Mouse (Mus musculus) kidney, embryonic 16.5 days (tissue): ENCODE measurements at regions not wholly inside any gene's neighbourhood (a gene's known extent, or its start where the extent isn't known, plus 50 kb on each side); places are given as distances from the start of the nearest gene placed in this dataset. TPM values are rescaled to one million over a fixed set of nuclear protein-coding genes. Genes with fewer than 3 reads are reported as not detected.

Experiments used
- ATAC-seq: fragments of 200-750 bp; cut with Nextera tagmentation; 2 replicates; pipeline ENCODE4 v1.8.0; 2017; ENCODE audit warnings: moderate TSS enrichment; ENCODE audit not compliant: low FRiP score, low TSS enrichment
- H3K27ac ChIP-seq: fragments of 300-500 bp; sonication (generic); 2 replicates; pipeline ENCODE4 v1.5.1; 2014; ENCODE audit warnings: low read length
- H3K27me3 ChIP-seq: fragments of 300-500 bp; sonication (generic); 2 replicates; pipeline ENCODE4 v1.6.1; 2014; ENCODE audit warnings: low read length, control low read depth, mixed read lengths; ENCODE audit not compliant: insufficient read depth
- H3K36me3 ChIP-seq: fragments of 300-500 bp; sonication (generic); 2 replicates; pipeline ENCODE4 v1.6.1; 2014; ENCODE audit warnings: low read length, control low read depth, mixed read lengths; ENCODE audit not compliant: insufficient read depth
- H3K4me1 ChIP-seq: fragments of 300-500 bp; sonication (generic); 2 replicates; pipeline ENCODE4 v1.6.1; 2014; ENCODE audit warnings: low read length, control low read depth, mixed read lengths; ENCODE audit not compliant: insufficient read depth
- H3K4me2 ChIP-seq: fragments of 300-500 bp; sonication (generic); replicated peaks from 2 replicates; pipeline ENCODE4 v1.6.1; 2014; ENCODE audit warnings: low read depth, low read length
- H3K4me3 ChIP-seq: fragments of 300-500 bp; sonication (generic); 2 replicates; pipeline ENCODE4 v1.5.1; 2014; ENCODE audit warnings: mild to moderate bottlenecking, low read length
- H3K9ac ChIP-seq: fragments of 300-500 bp; sonication (generic); replicated peaks from 2 replicates; pipeline ENCODE4 v1.6.1; 2014; ENCODE audit warnings: low read length
- H3K9me3 ChIP-seq: fragments of 300-500 bp; sonication (generic); 2 replicates; pipeline ENCODE4 v1.6.1; 2016; ENCODE audit warnings: low read length, control low read depth
- WGBS: fragments of 180-500 bp; shearing (Covaris S2); extraction: QIAGEN DNeasy Blood & Tissue Kit; methylation state at CpG from one replicate; pipeline ENCODE4 v1.1.7; 2014; 5-methylcytosine and 5-hydroxymethylcytosine counted together
- microRNA counts: library from miRNA; unstranded; fragments of <30 nt; microRNA quantifications from one replicate; lab custom pipeline; 2016
- microRNA-seq: library from miRNA; unstranded; fragments of <30 nt; microRNA quantifications from one replicate; pipeline ENCODE4, GENCODE M21; 2016

GRCm38 (mm10) chr16:92878081-92878480 is 52.1 kb upstream of the Runx1 start:
- Histone ChIP-seq H3K27ac (no peak overlapping the region), H3K27me3 (no peaks in the 10 kb centered on the region), H3K4me1 (no peaks in the 10 kb centered on the region), H3K9ac (no peak overlapping the region), H3K4me3 (no peak overlapping the region), H3K9me3 (0 out of 2 replicates have a peak, but pooled peaks cover 3% of the 10 kb centered on the region), H3K36me3 (no peaks in the 10 kb centered on the region), H3K4me2 (no peak overlapping the region)
- no peak for ATAC-seq
- 85% methylated on average over 10 of the region's 10 CpGs for WGBS

MicroRNAs encoded in the stretch of these regions (microRNA counts, 519-probe panel; counts per million panel counts)
- microRNA mmu-miR-802 (lab: Ali Mortazavi, UCI): 104 counts per million, percentile 35 among the panel's probes with 10 or more counts

Small RNAs in the stretch of these regions (microRNA-seq; reads per million reads assigned to microRNA genes)
- gene Gm28003: not detected
- 11.1 reads per million, percentile 30 among the genes with 10 or more reads in this experiment for gene Mir802
